Mouse (Mus musculus) MEL (cell line): Measurements from ENCODE around the gene Fam213a.
A peak's percentile ranks its signal among the peaks of the same experiment; 100 is the strongest.

Experiments
- ELF1 ChIP-seq: IDR thresholded peaks from 2 replicates; pipeline ENCODE4 v1.6.1; 2014; ENCODE audit warnings: low read depth, mild to moderate bottlenecking, inconsistent platforms, low read length, improper control_type of control experiment, moderate library complexity
- POLR2A ChIP-seq, 2 experiments: IDR thresholded peaks; 2 replicates each; pipeline ENCODE4 v1.6.1; 2011 to 2012; ENCODE audit warnings: low read length in 2 of 2, mild to moderate bottlenecking in 2 of 2, control low read depth in 1 of 2, improper control_type of control experiment in 1 of 2, low read depth in 1 of 2, moderate library complexity in 1 of 2; ENCODE audit not compliant: control insufficient read depth in 1 of 2, insufficient read depth in 1 of 2, poor library complexity in 1 of 2
- TBP ChIP-seq: IDR thresholded peaks from 2 replicates; pipeline ENCODE4 v1.8.0; 2011; ENCODE audit warnings: low read depth, low read length, improper control_type of control experiment

DNA sequence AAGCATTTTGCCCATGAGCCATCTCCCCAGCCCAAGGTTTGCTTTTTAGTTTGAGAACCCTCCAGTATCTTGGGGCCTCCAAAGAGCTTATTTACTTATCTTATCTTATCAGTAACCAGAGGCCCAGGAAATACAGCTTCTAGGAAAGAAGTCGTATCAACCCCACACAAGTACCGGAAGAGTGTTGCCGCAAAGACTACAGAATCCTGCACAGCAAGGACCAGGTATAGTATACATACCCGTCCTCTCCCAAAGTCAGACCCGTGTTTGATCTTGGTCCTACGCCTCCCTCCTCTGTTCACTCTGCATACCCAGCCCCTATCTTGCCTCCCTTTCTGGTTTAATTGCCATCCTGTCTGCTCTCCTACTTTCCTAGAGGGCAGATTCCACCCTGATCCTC lies 21.1 kb downstream of the Fam213a start:
- TF ChIP-seq POLR2A (IDR thresholded peaks at IDR 0.05; ENCODE audit: control insufficient read depth in 1 of 2, insufficient read depth in 1 of 2, low read depth in 1 of 2, low read length in 2 of 2, poor library complexity in 1 of 2) (no peak), TBP (peak; percentile 57), ELF1 (peak; percentile 70; the same call in 1 of the 2 replicates)
